Mouse (Mus musculus) lung, postnatal 36 days (tissue): ENCODE measurements around the gene Snrpb.

ENCODE experiments used
- DNase-seq: peaks from one replicate; pipeline ENCODE4 v3.0.0; 2022; ENCODE audit warnings: mixed read lengths

Snrpb gene

DNA sequence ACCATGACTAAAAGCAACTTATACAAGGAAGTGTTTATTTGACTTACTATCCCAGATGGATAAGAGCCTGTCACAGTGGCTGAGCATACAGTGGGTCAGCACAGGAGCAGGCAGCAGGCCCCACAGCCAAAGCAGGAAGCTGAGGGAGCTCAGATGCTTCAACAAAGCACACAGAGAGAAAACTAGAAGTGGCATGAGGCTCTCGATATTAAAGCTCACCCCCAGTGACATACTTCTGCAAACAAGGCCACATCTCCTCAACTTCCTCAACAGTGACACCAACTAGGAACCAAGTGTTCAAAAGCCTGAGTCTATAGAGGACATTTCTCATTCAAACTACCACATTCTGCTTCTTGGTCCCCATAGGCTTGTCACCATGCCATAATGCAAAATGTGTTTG is 49.5 kb downstream of the Snrpb start:
- no peak for DNase-seq

GRCm38 (mm10) chr2:130126073-130126472 is 53.1 kb downstream of the Snrpb start:
- DNase-seq, result no peak

DNA sequence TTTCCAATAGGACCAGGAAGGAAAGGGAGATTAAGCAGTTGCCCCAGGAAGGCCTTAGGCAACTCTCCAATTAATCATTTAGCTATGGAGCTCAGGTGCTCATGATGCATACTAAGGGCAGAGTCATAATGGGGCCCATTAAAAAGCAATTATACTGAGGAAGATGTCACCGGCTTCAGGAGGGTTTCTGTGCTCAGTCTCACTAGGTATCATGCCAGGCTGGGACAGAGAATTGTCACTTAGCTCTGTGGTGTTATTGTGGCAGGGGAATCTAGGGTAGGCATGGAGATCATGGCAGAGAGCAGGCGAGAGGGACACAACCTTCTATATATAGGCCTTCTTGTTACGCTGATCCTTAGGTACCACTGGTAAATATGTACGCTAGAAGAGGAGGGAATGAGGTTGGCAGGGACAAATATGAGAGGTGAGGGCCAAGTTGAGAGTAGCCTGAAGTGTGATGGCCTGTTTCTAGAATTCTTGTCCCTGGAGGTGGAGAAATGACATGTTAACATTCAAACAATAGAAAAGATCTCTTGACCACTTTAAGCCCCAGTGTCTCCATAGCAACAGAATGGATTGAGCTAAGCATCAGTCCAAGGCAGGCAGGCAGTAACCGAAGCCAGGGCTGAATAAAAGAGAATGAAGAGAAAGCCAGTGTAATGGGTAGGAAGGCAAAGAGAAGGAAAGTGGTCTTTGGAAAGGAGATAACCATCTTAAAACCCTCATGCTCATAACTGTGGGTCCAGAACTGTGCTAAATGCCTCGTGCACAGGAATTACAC is 53.7 kb downstream of the Snrpb start:
- DNase-seq, result no peak
